Mouse (Mus musculus): ENCODE data around the gene Cd46. TPM values are rescaled to one million over a fixed set of nuclear protein-coding genes. Genes with fewer than 3 reads are reported as not detected.

Cd46 gene
- total and polyA plus RNA-seq, 3 experiments, result 0.50 to 1.3 TPM; not detected in 1

- Histone ChIP-seq H3K9ac (ENCODE audit: control insufficient read depth, low read depth, low read length, poor library complexity, severe bottlenecking) (no peak overlapping the region), H3K9me3 (replicated peaks; ENCODE audit: insufficient read depth, low read length) (no peaks in the 10 kb centered on the region), H3K4me3 (ENCODE audit: control insufficient read depth in 1 of 2, insufficient read depth in 1 of 2, low read depth in 2 of 2, low read length in 2 of 2) (no peak overlapping the region), H3K4me1 (ENCODE audit: control insufficient read depth in 1 of 2, insufficient read depth in 2 of 2, low read length in 2 of 2) (peaks cover 6 to 9% of the 10 kb centered on the region in 2 experiments), H3K27ac (ENCODE audit: control insufficient read depth, low read depth, low read length) (no peak overlapping the region), H3K27me3 (ENCODE audit: control insufficient read depth in 1 of 2, insufficient read depth in 2 of 2, low read length in 2 of 2) (no peaks in the 10 kb centered on the region), H3K79me2 (ENCODE audit: control insufficient read depth, insufficient read depth, low read length, poor library complexity) (no peaks in the 10 kb centered on the region), H3K36me3 (ENCODE audit: control insufficient read depth in 1 of 2, insufficient read depth in 2 of 2, low read length in 2 of 2) (peaks cover 0 to 23% of the 10 kb centered on the region in 2 experiments; a peak in 2 of 4 replicates)
- TF ChIP-seq MYC (IDR thresholded peaks at IDR 0.05; ENCODE audit: low read depth, low read length) (0 out of 2 replicates have a peak, but pooled peaks have one; percentile 1), CHD2 (IDR thresholded peaks at IDR 0.05; ENCODE audit: low read length) (no peak), CHD1 (IDR thresholded peaks at IDR 0.05; ENCODE audit: low read depth, low read length) (no peak)
- DNase-seq (ENCODE audit: low read depth, low spot score), result no peak
These were observed 88.7 kb downstream of the Cd46 start for GRCm38 (mm10) chr1:195003328-195003727.

- TF ChIP-seq ZMIZ1 (IDR thresholded peaks at IDR 0.05; ENCODE audit: low read depth, low read length) (no peak), MAX (IDR thresholded peaks at IDR 0.05; ENCODE audit: low read length) (no peak), NRF1 (IDR thresholded peaks at IDR 0.05; ENCODE audit: insufficient read depth, low read depth, low read length, poor library complexity, severe bottlenecking) (no peak), RAD21 (IDR thresholded peaks at IDR 0.05; ENCODE audit: low read depth, low read length) (no peak)
- Histone ChIP-seq H3K4me1 (ENCODE audit: control insufficient read depth in 1 of 2, insufficient read depth in 2 of 2, low read length in 2 of 2) (peaks cover 10 to 20% of the 10 kb centered on the region in 2 experiments), H3K27ac (ENCODE audit: control insufficient read depth, low read depth, low read length) (no peak overlapping the region), H3K36me3 (ENCODE audit: control insufficient read depth in 1 of 2, insufficient read depth in 2 of 2, low read length in 2 of 2) (peaks cover 0 to 22% of the 10 kb centered on the region in 2 experiments; a peak in 2 of 4 replicates), H3K9me3 (replicated peaks; ENCODE audit: insufficient read depth, low read length) (no peaks in the 10 kb centered on the region), H3K9ac (ENCODE audit: control insufficient read depth, low read depth, low read length, poor library complexity, severe bottlenecking) (no peak overlapping the region), H3K79me2 (ENCODE audit: control insufficient read depth, insufficient read depth, low read length, poor library complexity) (no peaks in the 10 kb centered on the region), H3K4me3 (ENCODE audit: control insufficient read depth in 1 of 2, insufficient read depth in 1 of 2, low read depth in 2 of 2, low read length in 2 of 2) (no peak overlapping the region), H3K27me3 (ENCODE audit: control insufficient read depth in 1 of 2, insufficient read depth in 2 of 2, low read length in 2 of 2) (no peaks in the 10 kb centered on the region)
- no peak for DNase-seq (ENCODE audit: low read depth, low spot score)
These were observed 93.7 kb downstream of the Cd46 start for GRCm38 (mm10) chr1:194998396-194998795.

- Histone ChIP-seq H3K9me3 (replicated peaks; ENCODE audit: insufficient read depth, low read length) (no peaks in the 10 kb centered on the region), H3K27ac (ENCODE audit: control insufficient read depth, low read depth, low read length) (no peak overlapping the region), H3K36me3 (ENCODE audit: control insufficient read depth in 1 of 2, insufficient read depth in 2 of 2, low read length in 2 of 2) (peaks cover 0 to 41% of the 10 kb centered on the region in 2 experiments; a peak in 2 of 4 replicates), H3K9ac (ENCODE audit: control insufficient read depth, low read depth, low read length, poor library complexity, severe bottlenecking) (no peak overlapping the region), H3K27me3 (ENCODE audit: control insufficient read depth in 1 of 2, insufficient read depth in 2 of 2, low read length in 2 of 2) (no peaks in the 10 kb centered on the region), H3K4me1 (ENCODE audit: control insufficient read depth in 1 of 2, insufficient read depth in 2 of 2, low read length in 2 of 2) (peaks cover 31 to 44% of the 10 kb centered on the region in 2 experiments), H3K4me3 (ENCODE audit: control insufficient read depth in 1 of 2, insufficient read depth in 1 of 2, low read depth in 2 of 2, low read length in 2 of 2) (no peak overlapping the region), H3K79me2 (ENCODE audit: control insufficient read depth, insufficient read depth, low read length, poor library complexity) (no peaks in the 10 kb centered on the region)
- DNase-seq (ENCODE audit: low read depth, low spot score), result no peak
- no peak for TF ChIP-seq USF1 (IDR thresholded peaks at IDR 0.05; ENCODE audit: low read depth, low read length)
- TF ChIP-seq ZNF384 (IDR thresholded peaks at IDR 0.05; ENCODE audit: low read depth, low read length), result no peak
- TF ChIP-seq GABPA (IDR thresholded peaks at IDR 0.05; ENCODE audit: low read depth, low read length), result no peak
- no peak for TF ChIP-seq MXI1 (IDR thresholded peaks at IDR 0.05; ENCODE audit: low read depth, low read length)
- no peak for TF ChIP-seq EP300 (IDR thresholded peaks at IDR 0.05; ENCODE audit: low read depth in 1 of 2, low read length in 2 of 2)
- TF ChIP-seq CHD2 (IDR thresholded peaks at IDR 0.05; ENCODE audit: low read length), result no peak
- TF ChIP-seq UBTF (IDR thresholded peaks at IDR 0.05; ENCODE audit: borderline replicate concordance, insufficient read depth, low read depth, low read length), result no peak
- no peak for TF ChIP-seq TCF12 (IDR thresholded peaks at IDR 0.05; ENCODE audit: low read depth, low read length)
- no peak for TF ChIP-seq SIN3A (IDR thresholded peaks at IDR 0.05; ENCODE audit: low read length)
- no peak for TF ChIP-seq MAX (IDR thresholded peaks at IDR 0.05; ENCODE audit: low read length)
- no peak for TF ChIP-seq NRF1 (IDR thresholded peaks at IDR 0.05; ENCODE audit: insufficient read depth, low read depth, low read length, poor library complexity, severe bottlenecking)
These were observed 96.9 kb downstream of the Cd46 start for GRCm38 (mm10) chr1:194995196-194995595.

Measured in MEL (cell line).